Mouse (Mus musculus): Measurements from ENCODE around the gene Nr2c2ap. TPM values are rescaled to one million over a fixed set of nuclear protein-coding genes. Genes with fewer than 3 reads are reported as not detected.

The Nr2c2ap gene
- polyA plus RNA-seq, 1 experiment from 2014 or later = 23.4 TPM

- H3K27ac ChIP-seq (ENCODE audit: low read depth, low read length) = no peak overlapping the region
- H3K27me3 ChIP-seq (ENCODE audit: control insufficient read depth, insufficient read depth, low read length) = peaks cover 75% of the 10 kb centered on the region
- ATAC-seq (replicated peaks; ENCODE audit: insufficient number of reproducible peaks, low FRiP score, low TSS enrichment) = no peak
- H3K4me1 ChIP-seq (ENCODE audit: control insufficient read depth, insufficient read depth, low read length) = peaks cover 7% of the 10 kb centered on the region
- no peaks in the 10 kb centered on the region for H3K36me3 ChIP-seq (ENCODE audit: control insufficient read depth, insufficient read depth, low read length)
- H3K9ac ChIP-seq (ENCODE audit: low read depth, low read length) = no peak overlapping the region
- WGBS (ENCODE audit: insufficient replicate concordance) = 63% methylated on average over 9 of the region's 9 CpGs
- H3K4me3 ChIP-seq (ENCODE audit: low read depth, low read length) = no peak overlapping the region
- no peaks in the 10 kb centered on the region for H3K9me3 ChIP-seq (replicated peaks; ENCODE audit: control insufficient read depth, low read length)
- H3K4me2 ChIP-seq = no peak overlapping the region
Measured at GRCm38 (mm10) chr8:70089296-70089960, 41.7 kb upstream of the Nr2c2ap start.

- no peak overlapping the region for H3K4me2 ChIP-seq
- no peak overlapping the region for H3K4me3 ChIP-seq (ENCODE audit: low read depth, low read length)
- no peaks in the 10 kb centered on the region for H3K36me3 ChIP-seq (ENCODE audit: control insufficient read depth, insufficient read depth, low read length)
- H3K27ac ChIP-seq (ENCODE audit: low read depth, low read length) = no peak overlapping the region
- H3K4me1 ChIP-seq (ENCODE audit: control insufficient read depth, insufficient read depth, low read length) = peaks cover 4% of the 10 kb centered on the region
- H3K9me3 ChIP-seq (replicated peaks; ENCODE audit: control insufficient read depth, low read length) = no peaks in the 10 kb centered on the region
- no peak for ATAC-seq (replicated peaks; ENCODE audit: insufficient number of reproducible peaks, low FRiP score, low TSS enrichment)
- no peak overlapping the region for H3K9ac ChIP-seq (ENCODE audit: low read depth, low read length)
- WGBS (ENCODE audit: insufficient replicate concordance) = 49% methylated on average over 8 of the region's 8 CpGs
- H3K27me3 ChIP-seq (ENCODE audit: control insufficient read depth, insufficient read depth, low read length) = peaks cover 49% of the 10 kb centered on the region
Measured at GRCm38 (mm10) chr8:70092786-70093185, 38.3 kb upstream of the Nr2c2ap start.

- Histone ChIP-seq H3K9me3 (replicated peaks; ENCODE audit: control insufficient read depth, low read length) (no peaks in the 10 kb centered on the region), H3K4me3 (ENCODE audit: low read depth, low read length) (no peak overlapping the region), H3K27me3 (ENCODE audit: control insufficient read depth, insufficient read depth, low read length) (peaks cover 8% of the 10 kb centered on the region; the same call in 1 of the 2 replicates), H3K27ac (ENCODE audit: low read depth, low read length) (no peak overlapping the region), H3K4me1 (ENCODE audit: control insufficient read depth, insufficient read depth, low read length) (no peaks in the 10 kb centered on the region), H3K36me3 (ENCODE audit: control insufficient read depth, insufficient read depth, low read length) (no peaks in the 10 kb centered on the region), H3K4me2 (no peak overlapping the region), H3K9ac (ENCODE audit: low read depth, low read length) (no peak overlapping the region)
- 70% methylated on average over 8 of the region's 8 CpGs for WGBS (ENCODE audit: insufficient replicate concordance)
- no peak for ATAC-seq (replicated peaks; ENCODE audit: insufficient number of reproducible peaks, low FRiP score, low TSS enrichment)
Measured at GRCm38 (mm10) chr8:70099276-70099675, 31.9 kb upstream of the Nr2c2ap start.

- Histone ChIP-seq H3K9me3 (replicated peaks; ENCODE audit: control insufficient read depth, low read length) (no peaks in the 10 kb centered on the region), H3K27me3 (ENCODE audit: control insufficient read depth, insufficient read depth, low read length) (peaks cover 10% of the 10 kb centered on the region; the same call in 1 of the 2 replicates), H3K27ac (ENCODE audit: low read depth, low read length) (no peak overlapping the region), H3K4me2 (no peak overlapping the region), H3K4me1 (ENCODE audit: control insufficient read depth, insufficient read depth, low read length) (no peaks in the 10 kb centered on the region), H3K9ac (ENCODE audit: low read depth, low read length) (no peak overlapping the region), H3K36me3 (ENCODE audit: control insufficient read depth, insufficient read depth, low read length) (no peaks in the 10 kb centered on the region), H3K4me3 (ENCODE audit: low read depth, low read length) (no peak overlapping the region)
- WGBS (ENCODE audit: insufficient replicate concordance) = 76% methylated on average over 8 of the region's 8 CpGs
- no peak for ATAC-seq (replicated peaks; ENCODE audit: insufficient number of reproducible peaks, low FRiP score, low TSS enrichment)
Measured at GRCm38 (mm10) chr8:70100241-70100640, 30.9 kb upstream of the Nr2c2ap start.

- no peaks in the 10 kb centered on the region for H3K9me3 ChIP-seq (replicated peaks; ENCODE audit: control insufficient read depth, low read length)
- no peak overlapping the region for H3K4me3 ChIP-seq (ENCODE audit: low read depth, low read length)
- no peaks in the 10 kb centered on the region for H3K4me1 ChIP-seq (ENCODE audit: control insufficient read depth, insufficient read depth, low read length)
- H3K27me3 ChIP-seq (ENCODE audit: control insufficient read depth, insufficient read depth, low read length) = peaks cover 29% of the 10 kb centered on the region
- no peaks in the 10 kb centered on the region for H3K36me3 ChIP-seq (ENCODE audit: control insufficient read depth, insufficient read depth, low read length)
- H3K4me2 ChIP-seq = no peak overlapping the region
- no peak for ATAC-seq (replicated peaks; ENCODE audit: insufficient number of reproducible peaks, low FRiP score, low TSS enrichment)
- H3K27ac ChIP-seq (ENCODE audit: low read depth, low read length) = no peak overlapping the region
- 15% methylated on average over 6 of the region's 6 CpGs for WGBS (ENCODE audit: insufficient replicate concordance)
- H3K9ac ChIP-seq (ENCODE audit: low read depth, low read length) = no peak overlapping the region
Measured at GRCm38 (mm10) chr8:70104506-70104905, 26.6 kb upstream of the Nr2c2ap start.

- ATAC-seq (replicated peaks; ENCODE audit: insufficient number of reproducible peaks, low FRiP score, low TSS enrichment) = no peak
- Histone ChIP-seq H3K9ac (ENCODE audit: low read depth, low read length) (no peak overlapping the region), H3K4me1 (ENCODE audit: control insufficient read depth, insufficient read depth, low read length) (no peaks in the 10 kb centered on the region), H3K27me3 (ENCODE audit: control insufficient read depth, insufficient read depth, low read length) (peaks cover 33% of the 10 kb centered on the region), H3K27ac (ENCODE audit: low read depth, low read length) (no peak overlapping the region), H3K36me3 (ENCODE audit: control insufficient read depth, insufficient read depth, low read length) (no peaks in the 10 kb centered on the region), H3K4me3 (ENCODE audit: low read depth, low read length) (no peak overlapping the region), H3K4me2 (no peak overlapping the region), H3K9me3 (replicated peaks; ENCODE audit: control insufficient read depth, low read length) (no peaks in the 10 kb centered on the region)
- 71% methylated on average over 7 of the region's 7 CpGs for WGBS (ENCODE audit: insufficient replicate concordance)
Measured at GRCm38 (mm10) chr8:70104922-70105321, 26.2 kb upstream of the Nr2c2ap start.

- no peak for ATAC-seq (replicated peaks; ENCODE audit: insufficient number of reproducible peaks, low FRiP score, low TSS enrichment)
- Histone ChIP-seq H3K9ac (ENCODE audit: low read depth, low read length) (no peak overlapping the region), H3K36me3 (ENCODE audit: control insufficient read depth, insufficient read depth, low read length) (no peaks in the 10 kb centered on the region), H3K27ac (ENCODE audit: low read depth, low read length) (no peak overlapping the region), H3K4me3 (ENCODE audit: low read depth, low read length) (no peak overlapping the region), H3K9me3 (replicated peaks; ENCODE audit: control insufficient read depth, low read length) (no peaks in the 10 kb centered on the region), H3K4me2 (no peak overlapping the region), H3K27me3 (ENCODE audit: control insufficient read depth, insufficient read depth, low read length) (peaks cover 85% of the 10 kb centered on the region), H3K4me1 (ENCODE audit: control insufficient read depth, insufficient read depth, low read length) (no peaks in the 10 kb centered on the region)
- 77% methylated on average over 2 of the region's 2 CpGs for WGBS (ENCODE audit: insufficient replicate concordance)
Measured at GRCm38 (mm10) chr8:70110451-70110850, 20.7 kb upstream of the Nr2c2ap start.

GRCm38 (mm10) chr8:70111192-70111795, 19.8 kb upstream of the Nr2c2ap start:
- Histone ChIP-seq H3K9ac (ENCODE audit: low read depth, low read length) (no peak overlapping the region), H3K9me3 (replicated peaks; ENCODE audit: control insufficient read depth, low read length) (no peaks in the 10 kb centered on the region), H3K27me3 (ENCODE audit: control insufficient read depth, insufficient read depth, low read length) (peaks cover 89% of the 10 kb centered on the region), H3K36me3 (ENCODE audit: control insufficient read depth, insufficient read depth, low read length) (no peaks in the 10 kb centered on the region), H3K4me3 (ENCODE audit: low read depth, low read length) (no peak overlapping the region), H3K4me2 (no peak overlapping the region), H3K4me1 (ENCODE audit: control insufficient read depth, insufficient read depth, low read length) (no peaks in the 10 kb centered on the region), H3K27ac (ENCODE audit: low read depth, low read length) (no peak overlapping the region)
- 41% methylated on average over 23 of the region's 23 CpGs for WGBS (ENCODE audit: insufficient replicate concordance)
- ATAC-seq (replicated peaks; ENCODE audit: insufficient number of reproducible peaks, low FRiP score, low TSS enrichment) = no peak
